Mouse (Mus musculus) left cerebral cortex, postnatal 10 days (tissue): ENCODE measurements around the gene Fxr1. TPM values are rescaled to one million over a fixed set of nuclear protein-coding genes. Genes with fewer than 3 reads are reported as not detected.

Experiments
- total RNA-seq, 2 experiments: library from RNA; stranded (reverse); gene quantifications; 2 replicates each; pipeline ENCODE4 v1.2.3; 2021

Gene Fxr1
- total RNA-seq, 2 experiments from 2014 or later = 66.0 to 66.3 TPM

Other genes starting within 250 kb of the Fxr1 start
- gene Ttc14, start 220.1 kb upstream of the Fxr1 start, total RNA-seq = 10 to 100 TPM; 70.4 to 75.2 TPM
- gene Ccdc39, start 175.6 kb upstream of the Fxr1 start, total RNA-seq = 10 to 100 TPM; 44.1 to 48.8 TPM
- 10 to 100 TPM; 59.6 to 62.4 TPM for gene Dnajc19, start 61.4 kb downstream of the Fxr1 start, total RNA-seq